Mouse (Mus musculus) skeletal muscle tissue, postnatal 0 days (tissue): ENCODE results near the gene 1700017B05Rik. TPM values are rescaled to one million over a fixed set of nuclear protein-coding genes. Genes with fewer than 3 reads are reported as not detected.

Source experiments
- polyA plus RNA-seq: library from polyadenylated mRNA; unstranded; fragments of >200 nt; fragmentation: Nextera tagmentation; extraction: Ambion mirVana; gene quantifications from 2 replicates; pipeline ENCODE4 v1.2.1, GENCODE M21; 2015

Gene 1700017B05Rik
- 4.8 and 8.2 TPM in 2 replicates for polyA plus RNA-seq

GRCm38 (mm10) chr9:57261913-57262794, at the start of gene 1700017B05Rik:
Gene 1700017B05Rik, minus strand, starts transcription at chr9:57262612.

DNA sequence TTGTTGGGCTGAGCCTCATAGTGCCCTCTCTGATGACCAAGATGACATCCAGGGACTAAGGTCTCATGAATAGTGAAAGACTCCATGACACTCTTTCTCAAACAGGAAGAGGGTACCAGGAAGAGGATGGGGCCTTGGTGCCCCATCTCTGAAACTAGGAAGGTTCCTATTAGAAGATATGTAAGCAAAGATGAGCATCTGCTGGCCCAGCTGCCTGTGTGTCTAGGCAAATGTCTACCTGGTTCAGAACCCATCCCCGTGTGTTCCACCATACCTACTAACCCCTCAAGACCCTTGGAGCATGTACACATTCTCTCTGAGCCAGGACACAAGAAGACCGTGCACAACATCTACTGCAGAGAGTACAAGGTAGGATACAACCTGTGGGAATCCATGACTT, 26.2 kb downstream of the 1700017B05Rik start, which contains the start of gene Trcg1:
Gene Trcg1, plus strand, starts transcription at position 301 of the 400 bp plus-strand sequence.

Other genes starting within 250 kb of the 1700017B05Rik start
- gene Sin3a, start 190.6 kb downstream of the 1700017B05Rik start, polyA plus RNA-seq = 9.4 and 9.7 TPM in 2 replicates
- gene Man2c1, start 131.9 kb downstream of the 1700017B05Rik start, polyA plus RNA-seq = 36.4 and 37.4 TPM in 2 replicates
- 4.4 and 5.2 TPM in 2 replicates for gene Neil1, start 114.3 kb downstream of the 1700017B05Rik start, polyA plus RNA-seq
- 62.5 and 63.0 TPM in 2 replicates for gene Commd4, start 104.3 kb downstream of the 1700017B05Rik start, polyA plus RNA-seq
- gene Trcg1, start 26.1 kb downstream of the 1700017B05Rik start, polyA plus RNA-seq = not detected in 2 replicates
- gene Ppcdc, start 177.5 kb upstream of the 1700017B05Rik start, polyA plus RNA-seq = 14.5 and 14.9 TPM in 2 replicates
- 7.9 and 8.3 TPM in 2 replicates for gene Scamp5, start 205.4 kb upstream of the 1700017B05Rik start, polyA plus RNA-seq
- 0.18 and 0.19 TPM in 2 replicates for gene Rpp25, start 241.4 kb upstream of the 1700017B05Rik start, polyA plus RNA-seq